ENCODE assay signal across 11 mouse cellular contexts in the genomic region with DNA sequence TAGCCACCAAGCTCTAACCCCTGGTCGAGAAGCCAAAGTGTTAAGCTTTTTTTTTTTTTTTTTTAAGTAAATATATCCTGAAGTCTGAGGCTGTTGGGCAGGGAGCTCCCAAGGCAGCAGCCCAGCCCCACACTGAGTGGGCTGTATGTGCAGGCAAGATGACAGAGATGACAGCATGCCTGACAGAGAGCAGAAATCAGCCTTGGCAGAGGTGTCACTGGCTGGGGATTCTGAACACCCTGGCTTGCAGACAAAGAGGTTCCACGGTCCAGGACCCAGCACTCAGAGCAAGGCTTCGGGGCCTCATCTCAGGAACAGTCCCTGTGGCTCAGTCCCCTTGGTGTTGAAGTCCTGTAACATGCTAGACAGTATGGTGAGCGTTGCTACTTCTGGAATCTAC. TPM values are rescaled to one million over a fixed set of nuclear protein-coding genes. Genes with fewer than 3 reads are reported as not detected.
DNase-seq lines count a peak whose midpoint lies in the region; ATAC-seq lines count a peak whose summit lies in the region.
"Had no signal": no experiment of that assay in that cellular context is flagged by ENCODE, and none has a peak within 500 bp of the region (broad histone marks: within the 10 kb centered on the region; RNA-seq: fewer than 3 reads in every experiment).

No protein-coding gene starts in this region.

- 76% methylated on average over 4 of the region's 4 CpGs for WGBS in embryonic facial prominence, embryonic 12.5 days
- 32% methylated on average over 4 of the region's 4 CpGs for WGBS in heart, embryonic 10.5 days
- WGBS in limb, embryonic 11.5 days = 69% methylated on average over 4 of the region's 4 CpGs

- H3K9ac ChIP-seq in embryonic facial prominence, embryonic 12.5 days = no peak overlapping the region
- peak overlapping the region; percentile 30; the same call in 1 of the 2 replicates for H3K9ac ChIP-seq in limb, embryonic 11.5 days (ENCODE audit: low read length)
- H3K9ac ChIP-seq: hindbrain, embryonic 15.5 days had no signal

- peak; percentile 51 to 73 for DNase-seq in layer of hippocampus, adult 18-20 months (ENCODE audit: low spot score in 2 of 2)
- DNase-seq in layer of hippocampus, adult 9-10 months (ENCODE audit: low spot score) = no peak
- DNase-seq in heart, embryonic 10.5 days (ENCODE audit: low spot score) = peak; percentile 76
- no peak for DNase-seq in limb, embryonic 11.5 days (ENCODE audit: low spot score)
- no peak for DNase-seq in adrenal gland, adult 18-20 months (ENCODE audit: low spot score in 2 of 2)
- DNase-seq: cerebellum, adult 11-12 months; retina, postnatal 1 day had no signal

- no peaks in the 10 kb centered on the region for H3K9me3 ChIP-seq in embryonic facial prominence, embryonic 12.5 days
- no peaks in the 10 kb centered on the region for H3K9me3 ChIP-seq in heart, embryonic 10.5 days
- H3K9me3 ChIP-seq in limb, embryonic 11.5 days (ENCODE audit: control insufficient read depth, low read length) = no peaks in the 10 kb centered on the region
- H3K9me3 ChIP-seq: hindbrain, embryonic 15.5 days had no signal

- H3K27me3 ChIP-seq in embryonic facial prominence, embryonic 12.5 days = no peaks in the 10 kb centered on the region
- H3K27me3 ChIP-seq in heart, embryonic 10.5 days (ENCODE audit: insufficient read depth, poor library complexity, severe bottlenecking) = peaks cover 26% of the 10 kb centered on the region
- H3K27me3 ChIP-seq in limb, embryonic 11.5 days (ENCODE audit: control insufficient read depth, insufficient read depth, low read length) = no peaks in the 10 kb centered on the region
- H3K27me3 ChIP-seq: hindbrain, embryonic 15.5 days had no signal

- no peak for ATAC-seq in embryonic facial prominence, embryonic 12.5 days (ENCODE audit: insufficient number of reproducible peaks, insufficient read depth, low FRiP score, low TSS enrichment)
- ATAC-seq in limb, embryonic 11.5 days (ENCODE audit: insufficient number of reproducible peaks, low FRiP score, low TSS enrichment, low read depth) = no peak
- no peak for ATAC-seq in activated CD4-positive, CD25-positive, alpha-beta regulatory T cell, adult 4 months

- peaks cover 59% of the 10 kb centered on the region for H3K4me1 ChIP-seq in embryonic facial prominence, embryonic 12.5 days
- H3K4me1 ChIP-seq in heart, embryonic 10.5 days = peaks cover 59% of the 10 kb centered on the region
- peaks cover 47% of the 10 kb centered on the region for H3K4me1 ChIP-seq in limb, embryonic 11.5 days (ENCODE audit: control insufficient read depth, insufficient read depth, low read length)

- peak overlapping the region; percentile 57; the same call in 1 of the 2 replicates for H3K4me2 ChIP-seq in embryonic facial prominence, embryonic 12.5 days (replicated peaks)
- H3K4me2 ChIP-seq in limb, embryonic 11.5 days (ENCODE audit: low read depth, severe bottlenecking) = no peak overlapping the region
- H3K4me2 ChIP-seq: hindbrain, embryonic 15.5 days had no signal

- peak overlapping the region; percentile 98 for H3K27ac ChIP-seq in embryonic facial prominence, embryonic 12.5 days
- peak overlapping the region; percentile 30; the same call in 1 of the 2 replicates for H3K27ac ChIP-seq in heart, embryonic 10.5 days
- peak overlapping the region; percentile 21; the same call in 1 of the 2 replicates for H3K27ac ChIP-seq in limb, embryonic 11.5 days (replicated peaks; ENCODE audit: low read depth, low read length)
- H3K27ac ChIP-seq: hindbrain, embryonic 15.5 days had no signal

- no peaks in the 10 kb centered on the region; the same call in 1 of the 2 replicates for H3K36me3 ChIP-seq in embryonic facial prominence, embryonic 12.5 days
- H3K36me3 ChIP-seq in heart, embryonic 10.5 days = no peaks in the 10 kb centered on the region
- H3K36me3 ChIP-seq in limb, embryonic 11.5 days (ENCODE audit: control insufficient read depth, insufficient read depth, low read length) = no peaks in the 10 kb centered on the region
- H3K36me3 ChIP-seq: hindbrain, embryonic 15.5 days had no signal

- H3K4me3 ChIP-seq in embryonic facial prominence, embryonic 12.5 days = no peak overlapping the region
- H3K4me3 ChIP-seq in heart, embryonic 10.5 days = no peak overlapping the region
- H3K4me3 ChIP-seq in limb, embryonic 11.5 days (ENCODE audit: low read depth, low read length) = no peak overlapping the region
- H3K4me3 ChIP-seq: hindbrain, embryonic 15.5 days had no signal

RNA-seq across cellular contexts. Expression of a gene that starts 41.2 kb away (rescaled TPM):
- under 1 TPM; 0.91 to 0.94 TPM for total RNA-seq in layer of hippocampus, adult 18-20 months (2021)
- 0.13 and 0.50 TPM in 2 replicates for polyA plus RNA-seq in embryonic facial prominence, embryonic 12.5 days (2016; fragmentation: Nextera tagmentation; extraction: Ambion mirVana)
- 0.07 TPM in 1 of 2 replicates, not detected in the other for polyA plus RNA-seq in heart, embryonic 10.5 days (2016; fragmentation: Nextera tagmentation; extraction: Ambion mirVana)
- polyA plus RNA-seq in limb, embryonic 11.5 days (2014; fragmentation: Nextera tagmentation; extraction: Ambion mirVana) = 0.17 TPM in 1 of 2 replicates, not detected in the other
- polyA plus RNA-seq in activated CD4-positive, CD25-positive, alpha-beta regulatory T cell, adult 4 months (2017; shearing (Covaris generic)) = not detected
- total RNA-seq in adrenal gland, adult 18-20 months (2021) = under 1 TPM; 0.22 to 0.80 TPM
- polyA plus RNA-seq: liver, embryonic 16.5 days had no signal

RNA-seq across cellular contexts. Expression of a gene that starts 44.3 kb away (rescaled TPM):
- total RNA-seq in layer of hippocampus, adult 18-20 months (2021) = 10 to 100 TPM; 10.1 to 15.5 TPM
- 88.0 and 95.6 TPM in 2 replicates for polyA plus RNA-seq in embryonic facial prominence, embryonic 12.5 days (2016; fragmentation: Nextera tagmentation; extraction: Ambion mirVana)
- 3.0 and 10.4 TPM in 2 replicates for polyA plus RNA-seq in heart, embryonic 10.5 days (2016; fragmentation: Nextera tagmentation; extraction: Ambion mirVana)
- 30.8 and 37.6 TPM in 2 replicates for polyA plus RNA-seq in limb, embryonic 11.5 days (2014; fragmentation: Nextera tagmentation; extraction: Ambion mirVana)
- under 1 TPM in 1 of 2 experiments, not detected in 1; 0.32 TPM for polyA plus RNA-seq in activated CD4-positive, CD25-positive, alpha-beta regulatory T cell, adult 4 months (2017; shearing (Covaris generic))
- 10 to 100 TPM; 22.4 to 33.0 TPM for total RNA-seq in adrenal gland, adult 18-20 months (2021)

RNA-seq across cellular contexts. Expression of a gene that starts 44.3 kb away (rescaled TPM):
- 100 to 1,000 TPM; 113 to 122 TPM for total RNA-seq in layer of hippocampus, adult 18-20 months (2021)
- polyA plus RNA-seq in embryonic facial prominence, embryonic 12.5 days (2016; fragmentation: Nextera tagmentation; extraction: Ambion mirVana) = 5.3 and 7.3 TPM in 2 replicates
- not detected in 2 replicates for polyA plus RNA-seq in heart, embryonic 10.5 days (2016; fragmentation: Nextera tagmentation; extraction: Ambion mirVana)
- 0.48 and 0.60 TPM in 2 replicates for polyA plus RNA-seq in limb, embryonic 11.5 days (2014; fragmentation: Nextera tagmentation; extraction: Ambion mirVana)
- polyA plus RNA-seq in activated CD4-positive, CD25-positive, alpha-beta regulatory T cell, adult 4 months (2017; shearing (Covaris generic)) = not detected
- 1 to 10 TPM; 1.2 to 2.6 TPM for total RNA-seq in adrenal gland, adult 18-20 months (2021)
- polyA plus RNA-seq: liver, embryonic 16.5 days had no signal

Comparison
In these comparisons a context has a peak if more than half of its experiments do, and no peak if none do; other contexts are left out.
1. DNase-seq: peak in layer of hippocampus, adult 18-20 months (2 of 2) and heart, embryonic 10.5 days (single experiment); none in layer of hippocampus, adult 9-10 months (single experiment), limb, embryonic 11.5 days (single experiment) and adrenal gland, adult 18-20 months (0 of 2).
2. H3K27ac ChIP-seq: peak in every context shown above with its lines; median percentile 98 in embryonic facial prominence, embryonic 12.5 days; 30 in heart, embryonic 10.5 days; 21 in limb, embryonic 11.5 days.